Mouse (Mus musculus) heart, postnatal 10 days (tissue): ENCODE data around the gene Tead1. TPM values are rescaled to one million over a fixed set of nuclear protein-coding genes. Genes with fewer than 3 reads are reported as not detected.

ENCODE experiments used
- DNase-seq, 2 experiments: peaks; one replicate each; pipeline ENCODE4 v3.0.0; 2021
- intact Hi-C: fragments of 180-260 bp; cut with DNase I; formaldehyde crosslinking; loops from one replicate; pipeline ENCODE4 v1.15.1; 2025
- microRNA-seq, 2 experiments: library from miRNA; unstranded; fragments of <30 nt; microRNA quantifications; one replicate each; pipeline ENCODE4 v1.2.0; 2022
- total RNA-seq, 2 experiments: library from RNA; stranded (reverse); gene quantifications; 2 replicates each; pipeline ENCODE4 v1.2.3; 2021

Gene Tead1
- total RNA-seq, 2 experiments from 2014 or later: 134 to 147 TPM

- peak; percentile 13 to 34 for DNase-seq
- intact Hi-C loops: loop anchor here (5.0 kb wide), 1 partner anchor 103 kb away; no protein-coding TSS in a partner anchor
Observed at GRCm38 (mm10) chr7:112954351-112955102, 275.4 kb downstream of the Tead1 start.

DNA sequence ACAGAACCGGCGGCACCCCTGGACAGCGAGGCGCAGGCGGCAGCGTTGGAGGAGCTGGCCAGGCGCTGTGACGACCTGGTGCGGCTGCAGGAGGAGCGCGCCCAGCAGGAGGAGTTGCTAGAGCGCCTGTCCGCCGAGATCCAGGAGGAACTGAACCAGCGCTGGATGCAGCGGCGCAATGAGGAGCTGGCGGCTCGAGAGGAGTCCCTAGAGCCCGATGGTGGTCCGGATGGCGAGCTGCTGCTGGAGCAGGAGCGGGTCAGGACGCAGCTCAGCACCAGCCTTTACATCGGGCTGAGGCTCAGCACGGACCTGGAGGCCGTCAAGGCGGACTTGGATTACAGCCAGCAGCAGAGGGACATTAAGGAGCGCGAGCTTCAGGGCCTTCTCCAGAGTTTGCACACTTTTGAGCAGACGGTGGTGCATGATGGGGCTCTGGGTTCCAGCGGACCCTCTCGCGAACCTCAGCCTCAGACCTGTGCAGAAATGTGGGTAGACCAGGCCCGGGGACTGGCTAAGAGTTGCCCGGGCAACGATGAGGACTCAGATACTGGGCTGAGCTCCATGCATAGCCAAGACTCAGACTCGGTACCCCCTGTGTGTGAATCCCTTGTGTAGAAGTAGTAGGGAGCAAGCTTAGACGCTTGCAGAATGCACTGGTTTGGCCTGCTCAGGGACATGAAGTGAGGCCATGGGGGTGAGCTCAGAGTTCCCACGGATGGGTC lies 276.1 kb downstream of the Tead1 start:
- DNase-seq: peak; percentile 34 to 41

DNA sequence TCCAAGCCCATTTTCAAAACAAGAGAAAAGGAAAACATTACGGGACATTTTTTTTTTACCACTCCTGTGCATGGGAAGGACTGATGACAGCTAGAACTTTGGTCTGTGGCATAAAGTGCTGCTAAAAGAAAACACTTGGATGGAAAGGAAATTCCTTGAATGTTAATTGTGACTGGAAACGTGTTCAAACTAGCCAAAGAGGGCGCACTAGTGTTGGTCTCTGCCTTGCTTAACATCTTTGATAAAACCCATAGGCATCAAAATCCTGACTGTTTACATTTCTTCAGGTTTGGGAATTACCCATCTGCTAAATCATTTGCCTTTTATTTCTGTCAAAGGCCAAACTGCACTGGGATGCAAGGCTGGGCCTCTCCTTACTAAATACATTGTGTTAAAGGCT lies 276.8 kb downstream of the Tead1 start:
- DNase-seq: no peak
- intact Hi-C loops: loop anchor here (5.0 kb wide), 1 partner anchor 101 kb away; no protein-coding TSS in a partner anchor

More for the DNA sequence above, 276.1 kb downstream of the Tead1 start:
- intact Hi-C loops: loop anchor here (5.0 kb wide), 1 partner anchor 102 kb away; no protein-coding TSS in a partner anchor

Small RNA genes within 50 kb of the gene (microRNA-seq; reads per million reads assigned to microRNA genes)
- gene Gm44462: 0 reads per million in 2 experiments
